Mouse (Mus musculus): ENCODE measurements around the gene Dhx16. TPM values are rescaled to one million over a fixed set of nuclear protein-coding genes. Genes with fewer than 3 reads are reported as not detected.
A peak's percentile ranks its signal among the peaks of the same experiment; 100 is the strongest.
"Not testable (repeated sequence)": the region's sequence is repeated elsewhere in the genome, so short reads cannot be mapped to it uniquely, and the experiment has no call there.

Dhx16 gene
- total RNA-seq (2017) = 39.1 and 57.0 TPM in 2 replicates

GRCm38 (mm10) chr17:35879245-35880057 lies at the start of gene Dhx16:
Dhx16 (plus strand) TSS chr17:35879819.
- ATAC-seq (replicated peaks in 1 of 2; ENCODE audit: insufficient read depth in 1 of 2, low FRiP score in 2 of 2, low TSS enrichment in 1 of 2, low read depth in 1 of 2, poor library complexity in 2 of 2, severe bottlenecking in 2 of 2) = peak; percentile 91 to 94

- ATAC-seq (replicated peaks in 1 of 2; ENCODE audit: insufficient read depth in 1 of 2, low FRiP score in 2 of 2, low TSS enrichment in 1 of 2, low read depth in 1 of 2, poor library complexity in 2 of 2, severe bottlenecking in 2 of 2) = no peak
Observed at GRCm38 (mm10) chr17:35832400-35833238, 47.0 kb upstream of the Dhx16 start.

DNA sequence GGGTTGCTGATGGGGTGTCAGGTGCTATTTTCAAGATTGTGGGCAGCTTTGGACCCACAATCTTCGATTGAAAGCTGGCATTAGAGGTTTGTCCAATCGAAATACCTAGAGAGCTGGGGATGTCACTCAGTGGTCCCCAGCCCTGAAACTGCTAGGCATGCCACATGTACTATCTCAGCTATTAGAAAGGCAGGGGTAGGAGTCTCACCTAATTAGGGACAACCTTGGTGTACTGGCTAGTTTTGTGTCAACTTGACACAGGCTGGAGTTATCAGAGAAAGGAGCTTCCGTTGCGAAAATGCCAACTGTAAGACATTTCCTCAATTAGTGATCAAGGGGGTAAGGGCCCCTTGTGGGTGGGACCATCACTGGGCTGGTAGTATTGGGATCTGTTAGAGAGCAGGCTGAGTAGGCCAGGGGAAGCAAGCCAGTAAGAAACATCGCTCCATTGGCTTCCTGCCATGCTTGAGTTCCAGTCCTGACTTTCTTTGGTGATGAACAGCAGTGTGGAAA lies 46.3 kb upstream of the Dhx16 start:
- ATAC-seq (replicated peaks in 1 of 2; ENCODE audit: insufficient read depth in 1 of 2, low FRiP score in 2 of 2, low TSS enrichment in 1 of 2, low read depth in 1 of 2, poor library complexity in 2 of 2, severe bottlenecking in 2 of 2) = no peak

- ATAC-seq (replicated peaks in 1 of 2; ENCODE audit: insufficient read depth in 1 of 2, low FRiP score in 2 of 2, low TSS enrichment in 1 of 2, low read depth in 1 of 2, poor library complexity in 2 of 2, severe bottlenecking in 2 of 2) = no peak
Observed at GRCm38 (mm10) chr17:35833894-35834293, 45.7 kb upstream of the Dhx16 start.

GRCm38 (mm10) chr17:35834696-35835422 lies 44.8 kb upstream of the Dhx16 start:
- no peak for ATAC-seq (replicated peaks in 1 of 2; ENCODE audit: insufficient read depth in 1 of 2, low FRiP score in 2 of 2, low TSS enrichment in 1 of 2, low read depth in 1 of 2, poor library complexity in 2 of 2, severe bottlenecking in 2 of 2)

GRCm38 (mm10) chr17:35835424-35836140 lies 44.0 kb upstream of the Dhx16 start:
- ATAC-seq (replicated peaks in 1 of 2; ENCODE audit: insufficient read depth in 1 of 2, low FRiP score in 2 of 2, low TSS enrichment in 1 of 2, low read depth in 1 of 2, poor library complexity in 2 of 2, severe bottlenecking in 2 of 2) = no peak

DNA sequence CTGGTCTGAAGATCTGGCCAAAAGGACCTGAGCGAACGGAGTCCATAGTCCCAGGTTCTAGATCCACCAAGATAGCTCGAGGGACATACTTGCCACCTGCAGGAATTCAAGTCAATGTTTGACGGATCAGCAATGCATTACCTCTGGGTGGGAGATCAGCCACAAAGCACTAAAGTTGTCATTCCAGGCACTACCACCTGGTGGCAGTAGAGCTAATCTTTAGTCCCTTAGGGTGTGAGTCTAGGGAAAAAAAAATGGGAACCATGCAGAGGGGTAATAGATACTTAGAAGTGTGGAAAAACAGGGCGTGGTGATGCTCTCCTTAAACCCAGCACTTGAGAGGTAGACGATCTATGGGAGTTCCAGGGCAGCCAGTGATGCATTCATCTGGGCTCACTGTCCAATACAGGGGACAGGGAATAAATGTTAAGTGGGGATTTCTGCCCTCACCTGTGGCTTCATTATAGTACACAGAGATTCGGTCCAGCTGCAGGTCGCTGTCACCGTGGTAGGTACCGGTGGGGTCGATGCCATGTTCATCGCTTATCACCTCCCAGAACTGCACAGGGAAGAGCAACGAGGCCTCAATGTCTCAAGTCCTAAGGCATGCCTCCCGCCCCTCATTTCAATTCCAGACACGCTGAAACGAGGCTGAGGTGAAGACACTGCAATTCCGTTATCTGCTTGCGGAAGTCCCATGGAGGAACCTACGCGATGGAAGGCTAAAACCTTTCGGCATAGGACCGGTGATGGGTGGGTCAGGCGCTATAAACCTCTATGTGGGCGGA lies 43.2 kb upstream of the Dhx16 start:
- ATAC-seq (replicated peaks in 1 of 2; ENCODE audit: insufficient read depth in 1 of 2, low FRiP score in 2 of 2, low TSS enrichment in 1 of 2, low read depth in 1 of 2, poor library complexity in 2 of 2, severe bottlenecking in 2 of 2) = peak in 1 of 2 experiments; percentile 18; a peak in 1 of 4 replicates

DNA sequence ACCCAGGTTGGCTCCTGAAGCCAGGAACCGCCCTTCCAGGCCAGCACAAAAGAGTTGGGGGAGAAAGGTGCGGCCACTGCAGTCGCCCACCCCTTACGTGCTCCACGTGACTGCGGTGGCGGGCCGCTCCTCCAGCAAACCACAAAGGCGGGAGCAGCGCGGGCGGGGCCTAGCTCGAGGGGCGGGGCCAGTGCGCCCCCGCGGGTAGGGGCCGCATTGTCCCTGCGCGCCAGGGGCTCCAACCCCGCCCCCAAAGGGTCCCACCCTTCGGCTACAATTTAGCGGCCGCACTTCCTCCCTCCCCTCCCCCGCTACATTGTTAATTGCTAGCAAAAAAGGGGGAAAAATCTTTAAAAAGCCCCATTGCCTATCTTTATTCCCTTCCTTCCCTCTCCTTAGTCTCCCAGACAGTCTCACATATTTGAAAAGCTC lies 42.6 kb upstream of the Dhx16 start:
- ATAC-seq (replicated peaks in 1 of 2; ENCODE audit: insufficient read depth in 1 of 2, low FRiP score in 2 of 2, low TSS enrichment in 1 of 2, low read depth in 1 of 2, poor library complexity in 2 of 2, severe bottlenecking in 2 of 2) = 0 out of 4 replicates have a peak, but pooled peaks of 1 of the 2 experiments have one; percentile 10

GRCm38 (mm10) chr17:35837487-35837886 lies 42.1 kb upstream of the Dhx16 start:
- ATAC-seq (replicated peaks in 1 of 2; ENCODE audit: insufficient read depth in 1 of 2, low FRiP score in 2 of 2, low TSS enrichment in 1 of 2, low read depth in 1 of 2, poor library complexity in 2 of 2, severe bottlenecking in 2 of 2) = no peak

DNA sequence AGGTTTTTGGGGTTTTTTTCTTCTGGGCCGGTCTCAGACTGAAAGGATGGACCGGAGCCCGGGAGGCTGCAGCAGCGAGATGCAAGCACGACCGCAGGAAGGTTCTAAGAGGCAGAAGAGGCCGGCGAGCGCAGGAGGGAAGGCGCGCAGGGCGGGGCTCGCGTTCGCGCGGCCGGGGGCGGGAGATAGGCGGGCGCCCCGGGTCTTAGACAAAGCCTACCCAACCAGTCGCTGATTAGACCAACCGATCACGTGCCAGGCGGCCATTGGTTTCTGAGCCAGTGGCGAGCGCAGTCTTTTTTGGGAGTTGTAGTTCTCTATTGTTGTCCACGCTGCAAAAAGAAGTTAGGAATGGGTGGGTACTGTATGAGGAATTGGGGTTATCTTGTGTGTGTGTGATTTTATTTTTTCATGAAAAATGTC lies 41.5 kb upstream of the Dhx16 start, which contains the start of gene Tubb5:
Gene Tubb5 (minus strand): TSS at position 185 of the 423 bp plus-strand sequence.
- ATAC-seq (replicated peaks in 1 of 2; ENCODE audit: insufficient read depth in 1 of 2, low FRiP score in 2 of 2, low TSS enrichment in 1 of 2, low read depth in 1 of 2, poor library complexity in 2 of 2, severe bottlenecking in 2 of 2) = peak; percentile 24 to 55

DNA sequence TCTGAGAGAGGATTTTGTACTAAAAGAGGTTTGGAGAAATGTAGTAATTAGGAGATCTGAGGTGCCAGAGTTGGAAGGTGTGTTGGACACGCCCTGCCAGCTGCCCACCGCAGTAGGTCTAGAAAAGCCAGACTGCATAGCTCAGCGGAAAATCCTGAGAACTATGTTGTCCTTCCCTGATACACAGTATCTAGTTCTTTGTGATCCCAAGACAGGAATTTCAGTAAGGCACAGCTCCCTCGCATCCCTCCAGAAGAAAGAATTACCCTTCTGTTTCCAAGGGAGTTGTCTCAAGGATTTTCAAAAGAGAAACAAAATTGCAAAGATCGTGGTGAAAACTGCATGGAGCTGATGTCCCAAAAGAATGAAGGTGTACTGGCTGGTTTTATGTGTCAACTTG lies 41.0 kb upstream of the Dhx16 start:
- no peak for ATAC-seq (replicated peaks in 1 of 2; ENCODE audit: insufficient read depth in 1 of 2, low FRiP score in 2 of 2, low TSS enrichment in 1 of 2, low read depth in 1 of 2, poor library complexity in 2 of 2, severe bottlenecking in 2 of 2)

- ATAC-seq (replicated peaks in 1 of 2; ENCODE audit: insufficient read depth in 1 of 2, low FRiP score in 2 of 2, low TSS enrichment in 1 of 2, low read depth in 1 of 2, poor library complexity in 2 of 2, severe bottlenecking in 2 of 2) = not testable (repeated sequence)
Observed at GRCm38 (mm10) chr17:35839002-35839401, 40.6 kb upstream of the Dhx16 start.

DNA sequence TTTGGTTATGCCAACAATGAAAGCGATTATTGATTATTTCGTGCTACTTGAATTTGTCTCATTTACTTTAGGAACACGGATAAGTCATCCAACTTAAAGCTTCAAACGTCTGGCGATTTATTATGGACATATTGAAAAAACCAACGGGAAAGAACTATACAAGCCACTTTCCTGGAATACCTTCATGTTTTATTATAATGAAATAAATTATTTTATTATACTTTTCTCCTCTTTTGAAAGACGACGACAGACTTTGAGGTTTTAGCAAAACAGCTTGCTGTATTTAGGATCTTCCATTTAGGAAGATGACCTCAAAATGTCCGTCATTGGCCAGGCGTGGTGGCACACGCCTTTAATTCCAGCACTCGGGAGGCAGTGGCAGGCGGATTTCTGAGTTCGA lies 39.1 kb upstream of the Dhx16 start:
- ATAC-seq (replicated peaks in 1 of 2; ENCODE audit: insufficient read depth in 1 of 2, low FRiP score in 2 of 2, low TSS enrichment in 1 of 2, low read depth in 1 of 2, poor library complexity in 2 of 2, severe bottlenecking in 2 of 2) = no peak

DNA sequence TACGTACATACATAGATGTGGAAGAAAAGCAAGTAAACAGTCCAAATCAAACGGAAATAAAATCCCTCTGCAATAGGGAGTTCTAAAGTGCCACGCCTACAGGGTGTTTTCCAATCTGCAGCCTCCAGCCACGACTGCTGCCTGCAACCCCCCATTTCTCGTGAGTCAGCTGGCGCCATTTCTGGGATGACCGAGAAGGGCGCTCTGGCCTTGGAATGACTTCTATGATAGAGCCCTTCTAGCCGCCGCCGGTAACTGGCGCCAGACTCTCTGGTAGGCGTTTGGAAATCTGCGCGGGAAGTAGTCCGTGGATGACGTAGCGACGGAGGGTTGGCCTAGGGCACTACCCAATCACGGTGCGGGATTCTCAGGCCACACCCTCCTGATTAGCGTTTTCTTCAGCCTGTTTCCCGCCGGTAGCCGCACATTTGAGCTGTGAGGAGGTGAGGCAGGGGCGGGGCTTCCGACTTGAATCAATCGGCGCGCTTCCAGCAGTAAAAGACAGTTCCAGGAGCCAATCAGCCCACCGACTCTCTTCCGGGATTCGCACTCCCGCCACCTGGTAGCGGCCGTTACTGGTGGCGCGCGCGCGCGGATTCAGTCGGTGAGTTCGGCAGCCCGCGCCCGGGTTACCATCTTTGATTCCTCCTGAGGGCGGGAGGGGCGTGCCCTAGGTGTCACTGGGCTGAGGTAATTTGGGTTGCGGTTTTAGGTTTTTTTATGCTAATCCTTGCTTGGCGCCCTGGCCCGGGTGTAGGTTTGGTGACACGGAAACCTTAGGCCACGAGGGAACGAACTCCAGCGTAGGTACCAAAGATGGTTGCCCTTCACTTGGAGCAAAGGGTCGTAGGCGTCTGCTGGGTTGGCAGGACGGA lies 38.3 kb upstream of the Dhx16 start, which contains the start of gene Mdc1:
Gene Mdc1 (plus strand): TSS at position 440 of the 875 bp plus-strand sequence.
- peak; percentile 87 to 88 for ATAC-seq (replicated peaks in 1 of 2; ENCODE audit: insufficient read depth in 1 of 2, low FRiP score in 2 of 2, low TSS enrichment in 1 of 2, low read depth in 1 of 2, poor library complexity in 2 of 2, severe bottlenecking in 2 of 2)

- ATAC-seq (replicated peaks in 1 of 2; ENCODE audit: insufficient read depth in 1 of 2, low FRiP score in 2 of 2, low TSS enrichment in 1 of 2, low read depth in 1 of 2, poor library complexity in 2 of 2, severe bottlenecking in 2 of 2) = no peak
Observed at GRCm38 (mm10) chr17:35842006-35842405, 37.6 kb upstream of the Dhx16 start.
